Mouse (Mus musculus): ENCODE results near the gene Cpox. TPM values are rescaled to one million over a fixed set of nuclear protein-coding genes. Genes with fewer than 3 reads are reported as not detected.

Cpox gene
- total and polyA plus RNA-seq, 3 experiments = 70.3 to 77.2 (median 75.6) TPM

DNA sequence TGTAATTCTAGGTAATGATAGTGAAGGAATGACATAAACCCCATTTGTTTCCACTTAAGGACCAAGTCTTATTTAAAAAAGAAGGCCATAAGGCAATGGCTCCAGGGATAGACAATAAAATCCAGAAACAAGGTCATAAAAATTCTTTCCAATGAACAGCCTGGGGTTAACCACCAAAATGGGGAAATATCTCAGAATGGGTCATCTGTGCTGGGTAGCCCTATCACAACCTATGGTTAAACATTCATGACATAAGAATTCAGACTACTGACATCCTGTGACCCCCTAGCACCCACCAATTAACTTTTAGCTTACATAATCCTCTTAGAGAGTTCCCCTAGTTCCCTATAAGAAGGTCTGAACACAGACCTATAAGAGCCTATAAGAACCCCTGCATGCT lies 86.1 kb downstream of the Cpox start:
- no peak overlapping the region for H3K9ac ChIP-seq (ENCODE audit: insufficient read depth, low read depth)
- no peak overlapping the region for H3K4me3 ChIP-seq (replicated peaks in 1 of 3; ENCODE audit: low read depth in 2 of 3, low read length in 2 of 3, poor library complexity in 1 of 3)
- no peak for TF ChIP-seq MEF2A (IDR thresholded peaks at IDR 0.05; ENCODE audit: borderline replicate concordance, low read depth, low read length)
- no peak for TF ChIP-seq UBTF (IDR thresholded peaks at IDR 0.05; ENCODE audit: low read depth, low read length)
- no peak for TF ChIP-seq PAX5 (IDR thresholded peaks at IDR 0.05; ENCODE audit: low read length)
- TF ChIP-seq ZNF384 (IDR thresholded peaks at IDR 0.05; ENCODE audit: low read depth, low read length) = no peak
- TF ChIP-seq ELF1 (IDR thresholded peaks at IDR 0.05; ENCODE audit: low read depth, low read length) = no peak
- TF ChIP-seq MAX (IDR thresholded peaks at IDR 0.05; ENCODE audit: low read length) = no peak
- no peak for TF ChIP-seq IRF4 (IDR thresholded peaks at IDR 0.05; ENCODE audit: low read depth, low read length)
- TF ChIP-seq POLR2AphosphoS2 (IDR thresholded peaks at IDR 0.05; ENCODE audit: low read depth, low read length) = no peak
- no peak for TF ChIP-seq SIN3A (IDR thresholded peaks at IDR 0.05; ENCODE audit: low read length)
- H3K79me2 ChIP-seq (replicated peaks; ENCODE audit: control insufficient read depth, extremely low read depth, insufficient read depth, poor library complexity, severe bottlenecking) = no peaks in the 10 kb centered on the region
- no peak for DNase-seq (ENCODE audit: extremely low read depth)
- dilution Hi-C loops (cut with MboI; ENCODE audit: extremely low pct_ligation_motif_present, extremely low pct_unique_long_range_greater_than_20kb, low sequenced_read_pairs) (no loop called here), in situ Hi-C loops (cut with MboI; ENCODE audit: low pct_ligation_motif_present, low pct_unique_long_range_greater_than_20kb, low sequenced_read_pairs) (no loop called here)
- no peak overlapping the region for H3K27ac ChIP-seq (ENCODE audit: insufficient read depth, low read depth)
- no peaks in the 10 kb centered on the region for H3K27me3 ChIP-seq (replicated peaks)
- no peaks in the 10 kb centered on the region for H3K36me3 ChIP-seq (replicated peaks in 1 of 2; ENCODE audit: control insufficient read depth in 1 of 2, insufficient read depth in 1 of 2, low read length in 1 of 2)
- no peaks in the 10 kb centered on the region for H3K4me1 ChIP-seq (ENCODE audit: control insufficient read depth in 1 of 2, insufficient read depth in 2 of 2)
- no peaks in the 10 kb centered on the region for H3K9me3 ChIP-seq (replicated peaks; ENCODE audit: low read length)
- H3K4me2 ChIP-seq (ENCODE audit: insufficient read depth, low read depth, poor library complexity, severe bottlenecking) = no peak overlapping the region

- dilution Hi-C loops (cut with MboI; ENCODE audit: extremely low pct_ligation_motif_present, extremely low pct_unique_long_range_greater_than_20kb, low sequenced_read_pairs) = no loop called here
- H3K27ac ChIP-seq (ENCODE audit: insufficient read depth, low read depth) = no peak within 1 kb of the TSS
- H3K9me3 ChIP-seq (replicated peaks; ENCODE audit: low read length) = peaks cover 2% of the 10 kb centered on the region
- H3K9ac ChIP-seq (ENCODE audit: insufficient read depth, low read depth) = no peak within 1 kb of the TSS
- no peak within 1 kb of the TSS for H3K4me3 ChIP-seq (replicated peaks in 1 of 3; ENCODE audit: low read depth in 2 of 3, low read length in 2 of 3, poor library complexity in 1 of 3)
- H3K36me3 ChIP-seq (replicated peaks in 1 of 2; ENCODE audit: control insufficient read depth in 1 of 2, insufficient read depth in 1 of 2, low read length in 1 of 2) = no peaks in the 10 kb centered on the region
- no peak for DNase-seq (ENCODE audit: extremely low read depth)
- in situ Hi-C loops (cut with MboI; ENCODE audit: low pct_ligation_motif_present, low pct_unique_long_range_greater_than_20kb, low sequenced_read_pairs) = no loop called here
- no peak within 1 kb of the TSS for H3K4me2 ChIP-seq (ENCODE audit: insufficient read depth, low read depth, poor library complexity, severe bottlenecking)
- no peaks in the 10 kb centered on the region for H3K27me3 ChIP-seq (replicated peaks)
- H3K4me1 ChIP-seq (ENCODE audit: control insufficient read depth in 1 of 2, insufficient read depth in 2 of 2) = no peaks in the 10 kb centered on the region
- no peaks in the 10 kb centered on the region for H3K79me2 ChIP-seq (replicated peaks; ENCODE audit: control insufficient read depth, extremely low read depth, insufficient read depth, poor library complexity, severe bottlenecking)
- no peak for TF ChIP-seq USF1 (IDR thresholded peaks at IDR 0.05; ENCODE audit: low read depth, low read length)
- no peak for TF ChIP-seq MAX (IDR thresholded peaks at IDR 0.05; ENCODE audit: low read length)
- TF ChIP-seq RAD21 (IDR thresholded peaks at IDR 0.05; ENCODE audit: low read depth, low read length) = no peak
These were observed 93.0 kb downstream of the Cpox start, which contains the start of gene Olfr172 for GRCm38 (mm10) chr16:58763076-58763475. Olfr172 (minus strand) TSS chr16:58763176.

Other genes starting within 250 kb of the Cpox start
- 149 and 167 TPM in 2 replicates for gene St3gal6, start 146.0 kb upstream of the Cpox start, total RNA-seq (2012; rRNA removed)
- gene St3gal6, start 146.0 kb upstream of the Cpox start, total RNA-seq (2014; rRNA removed) = 225 and 240 TPM in 2 replicates
- 391 and 420 TPM in 2 replicates for gene St3gal6, start 146.0 kb upstream of the Cpox start, polyA plus RNA-seq (2012; ENCODE audit: insufficient read length, low read depth)
- gene Gm813, start 53.3 kb upstream of the Cpox start, total RNA-seq (2012; rRNA removed) = not detected in 2 replicates
- not detected in 2 replicates for gene Gm813, start 53.3 kb upstream of the Cpox start, total RNA-seq (2014; rRNA removed)
- not detected in 2 replicates for gene Gm813, start 53.3 kb upstream of the Cpox start, polyA plus RNA-seq (2012; ENCODE audit: insufficient read length, low read depth)
- 0.17 and 0.21 TPM in 2 replicates for gene E330017A01Rik, start 31.6 kb upstream of the Cpox start, total RNA-seq (2012; rRNA removed)
- not detected in 2 replicates for gene E330017A01Rik, start 31.6 kb upstream of the Cpox start, total RNA-seq (2014; rRNA removed)
- not detected in 2 replicates for gene E330017A01Rik, start 31.6 kb upstream of the Cpox start, polyA plus RNA-seq (2012; ENCODE audit: insufficient read length, low read depth)
- 13.8 and 14.5 TPM in 2 replicates for gene Gpr15, start 48.8 kb downstream of the Cpox start, total RNA-seq (2012; rRNA removed)
- gene Gpr15, start 48.8 kb downstream of the Cpox start, total RNA-seq (2014; rRNA removed) = 8.3 and 8.7 TPM in 2 replicates
- 3.9 and 4.7 TPM in 2 replicates for gene Gpr15, start 48.8 kb downstream of the Cpox start, polyA plus RNA-seq (2012; ENCODE audit: insufficient read length, low read depth)
- gene Cldnd1, start 57.6 kb downstream of the Cpox start, total RNA-seq (2012; rRNA removed) = 59.9 and 63.8 TPM in 2 replicates
- gene Cldnd1, start 57.6 kb downstream of the Cpox start, total RNA-seq (2014; rRNA removed) = 78.0 and 78.7 TPM in 2 replicates
- gene Cldnd1, start 57.6 kb downstream of the Cpox start, polyA plus RNA-seq (2012; ENCODE audit: insufficient read length, low read depth) = 65.6 and 80.6 TPM in 2 replicates
- not detected in 2 replicates for gene Olfr172, start 92.9 kb downstream of the Cpox start, total RNA-seq (2012; rRNA removed)
- gene Olfr172, start 92.9 kb downstream of the Cpox start, total RNA-seq (2014; rRNA removed) = not detected in 2 replicates
- gene Olfr172, start 92.9 kb downstream of the Cpox start, polyA plus RNA-seq (2012; ENCODE audit: insufficient read length, low read depth) = not detected in 2 replicates
- not detected in 2 replicates for gene Olfr173, start 130.0 kb downstream of the Cpox start, total RNA-seq (2012; rRNA removed)
- gene Olfr173, start 130.0 kb downstream of the Cpox start, total RNA-seq (2014; rRNA removed) = not detected in 2 replicates
- not detected in 2 replicates for gene Olfr173, start 130.0 kb downstream of the Cpox start, polyA plus RNA-seq (2012; ENCODE audit: insufficient read length, low read depth)
- gene Olfr175-ps1, start 156.5 kb downstream of the Cpox start, total RNA-seq (2012; rRNA removed) = 0.38 and 0.89 TPM in 2 replicates
- gene Olfr175-ps1, start 156.5 kb downstream of the Cpox start, total RNA-seq (2014; rRNA removed) = 3.1 and 3.3 TPM in 2 replicates
- gene Olfr175-ps1, start 156.5 kb downstream of the Cpox start, polyA plus RNA-seq (2012; ENCODE audit: insufficient read length, low read depth) = 0.46 and 0.70 TPM in 2 replicates
- gene Olfr177, start 204.5 kb downstream of the Cpox start, total RNA-seq (2012; rRNA removed) = not detected in 2 replicates
- not detected in 2 replicates for gene Olfr177, start 204.5 kb downstream of the Cpox start, total RNA-seq (2014; rRNA removed)
- not detected in 2 replicates for gene Olfr177, start 204.5 kb downstream of the Cpox start, polyA plus RNA-seq (2012; ENCODE audit: insufficient read length, low read depth)
- not detected in 2 replicates for gene Olfr178, start 221.8 kb downstream of the Cpox start, total RNA-seq (2012; rRNA removed)
- gene Olfr178, start 221.8 kb downstream of the Cpox start, total RNA-seq (2014; rRNA removed) = not detected in 2 replicates
- not detected in 2 replicates for gene Olfr178, start 221.8 kb downstream of the Cpox start, polyA plus RNA-seq (2012; ENCODE audit: insufficient read length, low read depth)

Data from CH12.LX (cell line).